Mouse (Mus musculus) midbrain, embryonic 13.5 days (tissue): ENCODE measurements around the gene Sox6. TPM values are rescaled to one million over a fixed set of nuclear protein-coding genes. Genes with fewer than 3 reads are reported as not detected.

Source experiments
- ATAC-seq: fragments of 200-750 bp; cut with Nextera tagmentation; 2 replicates; pipeline ENCODE4 v1.8.0; 2017; ENCODE audit warnings: mild to moderate bottlenecking, moderate TSS enrichment, moderate library complexity
- H3K27ac ChIP-seq: fragments of 300-500 bp; sonication (generic); 2 replicates; pipeline ENCODE4 v1.5.1; 2015; ENCODE audit warnings: inconsistent platforms, mild to moderate bottlenecking, moderate library complexity
- H3K27me3 ChIP-seq: fragments of 300-500 bp; sonication (generic); 2 replicates; pipeline ENCODE4 v1.6.1; 2015; ENCODE audit warnings: mild to moderate bottlenecking, inconsistent platforms
- H3K36me3 ChIP-seq: fragments of 300-500 bp; sonication (generic); 2 replicates; pipeline ENCODE4 v1.6.1; 2015; ENCODE audit warnings: mild to moderate bottlenecking, inconsistent platforms
- H3K4me1 ChIP-seq: fragments of 300-500 bp; sonication (generic); replicated peaks from 2 replicates; pipeline ENCODE4 v1.6.1; 2015; ENCODE audit warnings: inconsistent platforms
- H3K4me2 ChIP-seq: fragments of 300-500 bp; sonication (generic); replicated peaks from 2 replicates; pipeline ENCODE4 v1.6.1; 2015; ENCODE audit warnings: moderate library complexity, mild to moderate bottlenecking, inconsistent platforms
- H3K4me3 ChIP-seq: fragments of 300-500 bp; sonication (generic); replicated peaks from 2 replicates; pipeline ENCODE4 v1.5.1; 2015; ENCODE audit warnings: mild to moderate bottlenecking, inconsistent platforms
- H3K9ac ChIP-seq: fragments of 300-500 bp; sonication (generic); replicated peaks from 2 replicates; pipeline ENCODE4 v1.6.1; 2015; ENCODE audit warnings: mild to moderate bottlenecking, inconsistent platforms
- H3K9me3 ChIP-seq: fragments of 300-500 bp; sonication (generic); 2 replicates; pipeline ENCODE4 v1.6.1; 2016; ENCODE audit warnings: mild to moderate bottlenecking, inconsistent platforms
- WGBS: fragments of 180-500 bp; shearing (Covaris S2); methylation state at CpG from one replicate; pipeline ENCODE4 v1.1.7; 2015; 5-methylcytosine and 5-hydroxymethylcytosine counted together
- polyA plus RNA-seq: library from polyadenylated mRNA; unstranded; fragments of >200 nt; fragmentation: Nextera tagmentation; extraction: Ambion mirVana; gene quantifications from 2 replicates; pipeline ENCODE4 v1.2.1, GENCODE M21; 2015

Gene Sox6
- polyA plus RNA-seq, 1 experiment from 2014 or later = 57.2 TPM

DNA sequence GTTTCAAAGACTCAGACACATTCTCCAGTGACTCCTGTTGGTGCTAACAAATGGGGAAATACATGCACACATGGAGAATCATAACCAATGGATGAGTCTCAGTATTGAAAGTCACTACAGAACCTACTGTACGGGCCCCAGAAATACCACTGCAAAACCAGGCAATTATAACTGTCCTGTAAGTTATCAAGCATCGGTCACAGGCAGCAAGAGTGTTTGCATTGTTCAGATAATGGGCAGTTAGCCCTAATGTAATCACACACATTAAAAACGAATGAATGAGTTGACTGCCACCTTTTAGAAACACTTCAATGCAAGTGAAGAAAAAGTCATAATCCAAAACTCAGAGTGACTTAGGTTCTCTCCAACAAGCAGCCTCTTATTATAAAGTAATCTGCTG is 235.3 kb downstream of the Sox6 start:
- H3K4me1 ChIP-seq = no peaks in the 10 kb centered on the region
- no peak overlapping the region for H3K9ac ChIP-seq
- no peaks in the 10 kb centered on the region for H3K36me3 ChIP-seq
- ATAC-seq = no peak
- no peak overlapping the region for H3K4me2 ChIP-seq
- no peaks in the 10 kb centered on the region for H3K27me3 ChIP-seq
- H3K4me3 ChIP-seq = no peak overlapping the region
- H3K27ac ChIP-seq = no peak overlapping the region
- H3K9me3 ChIP-seq = no peaks in the 10 kb centered on the region
- 68% methylated on average over 3 of the region's 3 CpGs for WGBS

- no peak overlapping the region for H3K27ac ChIP-seq
- no peaks in the 10 kb centered on the region for H3K36me3 ChIP-seq
- H3K27me3 ChIP-seq = no peaks in the 10 kb centered on the region
- no peaks in the 10 kb centered on the region for H3K4me1 ChIP-seq
- ATAC-seq = no peak
- no peaks in the 10 kb centered on the region for H3K9me3 ChIP-seq
- 95% methylated on average over 4 of the region's 4 CpGs for WGBS
- no peak overlapping the region for H3K4me3 ChIP-seq
- no peak overlapping the region for H3K4me2 ChIP-seq
- H3K9ac ChIP-seq = no peak overlapping the region
Measured at GRCm38 (mm10) chr7:115794139-115794858, 244.3 kb downstream of the Sox6 start.

DNA sequence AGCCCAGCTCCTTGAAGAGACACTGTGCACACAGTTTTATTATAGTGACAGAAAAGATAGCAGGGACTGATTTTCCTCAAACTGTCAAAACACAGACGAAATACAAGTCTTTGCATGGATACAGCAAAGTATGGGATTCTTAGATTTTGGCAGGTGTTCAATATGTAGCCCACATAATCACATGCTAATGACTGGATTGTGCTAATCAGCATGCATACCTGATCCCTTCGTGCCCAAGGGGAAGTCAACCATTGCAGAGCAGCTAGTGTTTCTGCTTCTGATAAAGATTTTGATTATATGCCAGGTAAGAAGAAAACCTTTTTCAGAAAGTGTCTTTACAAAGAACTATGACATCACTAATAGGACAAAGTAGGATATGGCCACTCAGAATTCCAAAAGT is 245.8 kb downstream of the Sox6 start:
- 68% methylated on average over 2 of the region's 2 CpGs for WGBS
- H3K4me1 ChIP-seq = no peaks in the 10 kb centered on the region
- H3K9me3 ChIP-seq = no peaks in the 10 kb centered on the region
- H3K27ac ChIP-seq = no peak overlapping the region
- no peak overlapping the region for H3K9ac ChIP-seq
- H3K27me3 ChIP-seq = no peaks in the 10 kb centered on the region
- H3K4me3 ChIP-seq = no peak overlapping the region
- ATAC-seq = no peak
- H3K4me2 ChIP-seq = no peak overlapping the region
- no peaks in the 10 kb centered on the region for H3K36me3 ChIP-seq

DNA sequence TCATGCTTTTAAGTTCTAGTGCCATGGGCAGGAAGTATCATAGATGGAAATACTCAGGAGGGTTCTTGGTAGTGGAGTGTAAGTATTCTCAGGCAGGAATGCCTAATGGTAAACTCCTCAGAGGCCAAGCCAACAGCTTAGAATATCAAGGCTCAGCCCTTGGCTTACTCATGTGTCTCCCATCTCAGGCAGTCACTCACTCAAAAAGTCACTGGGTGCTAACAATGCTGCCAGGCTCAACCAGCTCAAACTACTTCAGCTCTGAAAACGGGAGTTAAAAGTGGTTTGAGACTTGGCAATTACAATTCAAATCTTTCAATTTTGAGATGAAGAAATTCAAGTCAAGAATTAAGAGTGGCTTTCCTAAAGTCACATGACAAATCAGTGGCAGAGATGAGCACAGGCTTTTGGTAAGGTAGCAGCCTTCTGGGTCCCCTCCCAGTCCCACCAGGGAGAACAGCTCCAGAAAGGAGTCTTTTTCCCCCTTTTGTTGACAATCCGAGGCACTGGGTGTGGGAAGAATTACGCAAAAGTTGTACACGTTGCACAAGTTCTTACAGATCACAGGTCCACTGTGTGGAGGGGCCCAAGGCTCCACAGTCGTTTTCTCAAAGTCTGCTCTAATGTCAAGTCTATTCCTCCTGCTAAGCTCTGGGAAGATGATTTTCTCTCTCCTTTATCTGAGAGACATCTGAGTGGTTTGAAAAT is 249.3 kb downstream of the Sox6 start:
- Histone ChIP-seq H3K4me2 (no peak overlapping the region), H3K27me3 (no peaks in the 10 kb centered on the region), H3K9ac (no peak overlapping the region), H3K4me1 (no peaks in the 10 kb centered on the region), H3K4me3 (no peak overlapping the region), H3K9me3 (no peaks in the 10 kb centered on the region), H3K27ac (no peak overlapping the region), H3K36me3 (no peaks in the 10 kb centered on the region)
- WGBS = 86% methylated on average over 5 of the region's 5 CpGs
- no peak for ATAC-seq

DNA sequence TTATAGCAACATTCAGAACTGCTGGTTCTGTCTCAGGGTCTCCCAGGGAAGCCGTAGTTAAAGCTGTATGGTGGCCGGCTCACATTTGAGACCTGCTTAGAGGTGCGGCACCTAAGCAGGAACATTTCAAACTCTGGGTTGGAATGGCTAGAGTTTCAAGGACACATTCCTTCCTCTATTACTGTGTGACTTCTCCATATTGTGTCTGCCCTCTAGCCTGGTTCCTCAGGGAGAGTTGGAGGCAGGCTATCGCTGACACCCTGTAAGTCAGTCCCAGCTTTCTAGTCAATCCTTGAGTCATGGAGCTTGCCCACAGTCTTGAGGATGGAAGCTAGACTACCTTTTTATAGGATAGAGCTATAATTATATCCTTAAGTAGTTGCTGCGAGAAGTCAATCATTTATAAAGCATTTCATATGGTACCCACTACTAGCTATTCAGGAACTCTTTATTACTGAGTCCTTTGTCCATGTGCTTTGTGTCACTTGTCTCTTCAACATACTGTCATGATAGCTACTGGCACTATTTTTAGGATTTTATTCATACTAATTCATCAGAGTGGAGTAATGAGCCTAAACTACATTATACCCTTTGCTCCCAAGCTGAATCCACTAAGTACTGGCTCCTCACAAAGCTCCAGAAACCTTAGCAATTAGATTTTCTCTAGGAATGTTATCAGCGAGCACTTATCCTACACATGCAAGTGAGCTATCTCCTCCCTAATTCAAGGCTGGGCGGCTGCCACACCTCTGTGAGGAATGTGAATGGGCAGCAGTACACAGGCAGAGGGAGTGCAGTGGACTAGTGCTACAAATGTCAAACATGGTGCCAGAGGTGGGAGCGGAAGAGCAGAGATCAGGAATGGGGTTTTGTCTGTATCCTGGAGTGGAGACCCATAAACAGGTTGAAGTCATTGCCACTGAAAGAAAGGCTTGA is 254.3 kb downstream of the Sox6 start:
- H3K4me2 ChIP-seq = no peak overlapping the region
- no peak for ATAC-seq
- 92% methylated on average over 8 of the region's 8 CpGs for WGBS
- no peak overlapping the region for H3K9ac ChIP-seq
- no peaks in the 10 kb centered on the region for H3K4me1 ChIP-seq
- no peak overlapping the region for H3K4me3 ChIP-seq
- H3K27ac ChIP-seq = no peak overlapping the region
- H3K36me3 ChIP-seq = no peaks in the 10 kb centered on the region
- H3K9me3 ChIP-seq = no peaks in the 10 kb centered on the region
- H3K27me3 ChIP-seq = no peaks in the 10 kb centered on the region

DNA sequence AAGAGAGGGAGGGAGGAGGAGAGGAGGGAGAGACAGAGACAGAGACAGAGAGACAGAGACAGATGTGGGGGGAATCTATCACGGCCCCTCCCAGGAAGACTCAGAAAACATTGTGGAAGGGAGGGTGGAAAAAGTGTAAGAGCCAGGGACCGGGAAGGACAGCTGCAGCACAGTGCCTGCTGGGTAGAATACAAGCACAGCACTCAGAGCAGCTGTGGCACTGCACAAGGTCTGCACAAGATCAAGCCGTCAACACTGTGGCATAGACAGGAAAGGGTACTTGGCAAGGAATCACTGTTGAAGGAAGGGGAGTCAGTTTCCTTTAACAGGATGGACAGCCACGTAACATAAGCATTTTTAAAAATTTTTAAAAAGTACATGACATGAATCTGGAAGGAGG is 258.4 kb downstream of the Sox6 start:
- H3K27ac ChIP-seq = no peak overlapping the region
- no peaks in the 10 kb centered on the region for H3K36me3 ChIP-seq
- no peak overlapping the region for H3K4me3 ChIP-seq
- H3K4me2 ChIP-seq = no peak overlapping the region
- H3K27me3 ChIP-seq = no peaks in the 10 kb centered on the region
- no peak overlapping the region for H3K9ac ChIP-seq
- no peak for ATAC-seq
- 94% methylated on average over 4 of the region's 4 CpGs for WGBS
- H3K4me1 ChIP-seq = peaks cover 10% of the 10 kb centered on the region
- H3K9me3 ChIP-seq = no peaks in the 10 kb centered on the region

DNA sequence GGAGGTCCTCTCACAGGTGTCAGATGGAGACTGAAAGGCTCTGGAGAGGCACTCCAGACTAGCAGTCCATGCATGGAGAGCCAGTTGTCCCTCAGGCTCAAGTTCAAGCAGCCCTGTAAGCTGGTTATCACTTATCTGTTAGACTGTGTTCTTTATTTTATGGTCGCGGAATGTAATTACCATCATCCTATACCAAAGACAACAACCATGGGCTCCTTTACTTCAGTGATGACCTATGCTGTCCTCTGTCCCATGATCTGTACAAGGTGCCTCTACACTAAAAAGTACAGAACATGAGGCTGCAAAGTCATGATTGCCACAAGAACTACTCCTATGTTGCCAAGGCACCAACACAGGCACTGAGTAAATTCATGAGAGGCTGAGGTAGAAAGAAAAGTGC is 259.1 kb downstream of the Sox6 start:
- H3K36me3 ChIP-seq = no peaks in the 10 kb centered on the region
- no peaks in the 10 kb centered on the region for H3K27me3 ChIP-seq
- no peak overlapping the region for H3K9ac ChIP-seq
- no peak overlapping the region for H3K4me2 ChIP-seq
- 97% methylated on average over 2 of the region's 2 CpGs for WGBS
- no peak overlapping the region for H3K27ac ChIP-seq
- ATAC-seq = no peak
- peaks cover 10% of the 10 kb centered on the region for H3K4me1 ChIP-seq
- H3K9me3 ChIP-seq = no peaks in the 10 kb centered on the region
- H3K4me3 ChIP-seq = no peak overlapping the region

DNA sequence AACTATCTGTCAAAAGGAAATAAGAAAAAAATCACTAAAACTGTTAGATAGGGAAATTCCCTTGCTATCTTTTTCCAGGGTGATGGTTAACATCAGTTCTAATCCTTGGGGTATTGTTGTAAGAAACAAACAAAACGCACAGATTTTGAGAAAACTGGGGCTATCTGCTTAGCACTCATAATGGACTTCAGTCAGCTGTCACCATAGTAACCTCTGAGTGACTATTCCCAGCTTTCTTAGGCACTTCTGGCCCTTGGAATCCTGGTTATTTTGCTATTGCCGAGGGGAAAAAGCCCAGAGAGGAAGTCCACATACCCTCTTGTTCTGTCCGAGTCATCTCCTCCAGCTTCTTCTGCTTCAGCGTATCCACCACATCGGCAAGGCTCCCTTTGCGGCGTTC is 261.9 kb downstream of the Sox6 start:
- no peak overlapping the region for H3K9ac ChIP-seq
- H3K36me3 ChIP-seq = no peaks in the 10 kb centered on the region
- ATAC-seq = no peak
- peak overlapping the region; percentile 36 for H3K4me2 ChIP-seq
- H3K9me3 ChIP-seq = no peaks in the 10 kb centered on the region
- no peaks in the 10 kb centered on the region for H3K27me3 ChIP-seq
- no peak overlapping the region for H3K27ac ChIP-seq
- 36% methylated on average over 7 of the region's 7 CpGs for WGBS
- no peak overlapping the region for H3K4me3 ChIP-seq
- peaks cover 10% of the 10 kb centered on the region for H3K4me1 ChIP-seq

GRCm38 (mm10) chr7:115776324-115776723 is 262.3 kb downstream of the Sox6 start:
- 0 out of 2 replicates have a peak, but pooled peaks have one; percentile 60 for ATAC-seq
- Histone ChIP-seq H3K27ac (no peak overlapping the region), H3K4me2 (no peak overlapping the region)

DNA sequence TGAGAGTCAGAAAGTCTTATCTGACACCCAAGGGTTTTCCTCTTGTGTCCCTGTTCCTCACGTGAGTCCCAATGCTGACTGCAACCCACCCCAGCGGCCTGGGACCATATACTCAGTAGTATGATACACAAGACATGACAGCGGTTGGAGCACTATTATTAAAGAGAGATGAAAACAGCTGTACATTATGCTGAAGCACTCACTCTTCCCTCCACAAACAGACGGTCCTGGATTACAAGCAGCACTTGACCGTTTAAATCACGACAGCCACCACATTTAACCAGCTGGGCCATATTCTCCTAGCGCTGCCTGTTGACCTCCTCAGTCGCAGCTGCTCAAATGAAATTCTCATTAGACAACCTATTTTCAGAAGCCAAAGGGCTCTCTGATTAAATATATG is 272.3 kb downstream of the Sox6 start:
- no peaks in the 10 kb centered on the region for H3K36me3 ChIP-seq
- H3K4me3 ChIP-seq = no peak overlapping the region
- H3K4me1 ChIP-seq = no peaks in the 10 kb centered on the region
- WGBS = 83% methylated on average over 8 of the region's 8 CpGs
- no peak for ATAC-seq
- H3K4me2 ChIP-seq = no peak overlapping the region
- no peak overlapping the region for H3K9ac ChIP-seq
- no peak overlapping the region for H3K27ac ChIP-seq
- H3K9me3 ChIP-seq = no peaks in the 10 kb centered on the region
- H3K27me3 ChIP-seq = no peaks in the 10 kb centered on the region

More at GRCm38 (mm10) chr7:115776324-115776723, 262.3 kb downstream of the Sox6 start:
- H3K9me3 ChIP-seq = no peaks in the 10 kb centered on the region
- peaks cover 10% of the 10 kb centered on the region for H3K4me1 ChIP-seq
- no peaks in the 10 kb centered on the region for H3K36me3 ChIP-seq
- no peak overlapping the region for H3K4me3 ChIP-seq
- 16% methylated on average over 5 of the region's 5 CpGs for WGBS
- no peaks in the 10 kb centered on the region for H3K27me3 ChIP-seq
- H3K9ac ChIP-seq = no peak overlapping the region

DNA sequence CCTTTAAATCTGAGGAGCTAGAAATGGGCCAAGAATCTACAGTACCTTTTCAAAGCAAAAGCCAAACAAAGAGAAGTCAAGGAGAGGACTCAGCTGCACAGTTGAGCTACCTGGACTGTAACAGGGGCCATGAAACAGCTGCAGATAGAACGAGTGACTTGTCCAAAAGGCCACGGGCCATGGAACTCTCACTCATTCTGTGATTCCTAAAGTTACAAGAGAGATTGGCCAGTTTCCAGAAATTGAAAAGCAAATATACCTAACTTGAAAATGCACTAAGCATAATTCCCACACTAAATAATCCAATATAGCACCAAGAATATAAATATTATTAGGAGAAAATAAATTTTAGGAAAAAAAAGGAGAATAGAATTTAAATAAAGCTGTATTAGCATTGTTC is 274.7 kb downstream of the Sox6 start:
- Histone ChIP-seq H3K9me3 (no peaks in the 10 kb centered on the region), H3K27ac (no peak overlapping the region), H3K9ac (no peak overlapping the region), H3K4me1 (no peaks in the 10 kb centered on the region), H3K4me2 (no peak overlapping the region), H3K36me3 (no peaks in the 10 kb centered on the region), H3K27me3 (no peaks in the 10 kb centered on the region), H3K4me3 (no peak overlapping the region)
- no peak for ATAC-seq
- 67% methylated on average over 2 of the region's 2 CpGs for WGBS

DNA sequence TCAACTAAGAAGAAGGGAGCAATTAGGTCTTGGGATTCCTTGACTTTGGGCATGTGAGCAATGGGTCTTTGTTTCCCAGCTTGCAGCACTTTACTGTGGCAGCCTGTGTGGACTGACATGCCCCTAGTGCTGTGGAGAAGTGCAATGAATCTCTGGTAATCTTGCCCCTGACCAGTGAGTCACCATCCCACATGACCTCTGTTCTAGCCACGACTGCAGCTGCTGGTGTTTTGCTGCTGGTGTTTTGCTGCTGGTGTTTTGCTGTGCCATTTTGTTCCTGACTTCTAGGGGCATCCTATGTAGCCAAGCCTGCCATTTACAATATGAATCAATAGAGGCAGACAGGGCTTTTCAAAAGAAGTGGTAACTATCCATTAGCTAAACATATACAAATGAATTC is 280.4 kb downstream of the Sox6 start:
- H3K4me1 ChIP-seq = peaks cover 12% of the 10 kb centered on the region
- H3K9ac ChIP-seq = no peak overlapping the region
- ATAC-seq = no peak
- H3K27me3 ChIP-seq = no peaks in the 10 kb centered on the region
- no peaks in the 10 kb centered on the region for H3K9me3 ChIP-seq
- H3K27ac ChIP-seq = no peak overlapping the region
- no peak overlapping the region for H3K4me3 ChIP-seq
- H3K36me3 ChIP-seq = no peaks in the 10 kb centered on the region
- H3K4me2 ChIP-seq = no peak overlapping the region
- WGBS = 55% methylated on average over 1 of the region's 1 CpGs
